Mouse (Mus musculus) NIH3T3 (cell line): ENCODE data around the gene Cadm3.

Experiments
- DNase-seq: peaks from one replicate; pipeline ENCODE4 v3.0.0-alpha.2; 2012; ENCODE audit warnings: low read depth

The Cadm3 gene

DNA sequence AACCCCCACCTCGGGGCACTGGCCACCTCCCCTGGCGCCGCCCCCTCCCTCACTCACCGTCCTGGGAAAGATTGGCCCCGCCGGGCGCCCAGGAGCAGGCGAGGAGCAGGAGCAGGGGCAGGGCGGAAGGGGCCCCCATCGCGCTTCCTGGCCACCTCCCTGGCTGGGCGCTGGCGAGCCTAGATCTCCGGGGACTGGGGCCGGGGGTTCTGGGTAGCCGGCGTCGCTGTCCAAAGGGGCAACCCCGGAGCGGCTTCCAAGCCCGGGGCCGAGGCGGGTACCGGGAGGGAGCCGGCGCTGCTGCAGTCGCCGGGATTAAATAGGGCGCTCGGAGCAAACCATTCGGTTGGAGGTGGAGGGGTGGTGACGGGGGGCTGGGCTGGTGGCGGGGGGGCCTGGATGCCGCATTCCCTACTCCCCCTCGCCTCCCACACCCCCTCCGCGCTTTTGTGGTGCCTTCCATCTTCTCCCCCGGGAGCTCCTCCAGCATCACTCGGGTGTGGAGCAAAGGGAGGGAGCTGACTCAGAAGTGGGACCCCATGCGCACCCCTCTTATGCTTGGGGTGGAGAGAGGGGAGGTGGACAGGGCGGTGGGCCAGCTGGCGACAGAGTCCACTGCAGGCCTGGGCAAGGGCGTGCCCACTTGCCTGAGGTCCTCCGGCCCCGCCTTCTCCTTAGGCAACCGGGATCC, at the start of gene Cadm3:
TSS of gene Cadm3 (minus strand) at position 340 of the 691 bp plus-strand sequence.
- DNase-seq: no peak

- no peak for DNase-seq
Observed at GRCm38 (mm10) chr1:173414631-173415030, 47.1 kb upstream of the Cadm3 start.

DNA sequence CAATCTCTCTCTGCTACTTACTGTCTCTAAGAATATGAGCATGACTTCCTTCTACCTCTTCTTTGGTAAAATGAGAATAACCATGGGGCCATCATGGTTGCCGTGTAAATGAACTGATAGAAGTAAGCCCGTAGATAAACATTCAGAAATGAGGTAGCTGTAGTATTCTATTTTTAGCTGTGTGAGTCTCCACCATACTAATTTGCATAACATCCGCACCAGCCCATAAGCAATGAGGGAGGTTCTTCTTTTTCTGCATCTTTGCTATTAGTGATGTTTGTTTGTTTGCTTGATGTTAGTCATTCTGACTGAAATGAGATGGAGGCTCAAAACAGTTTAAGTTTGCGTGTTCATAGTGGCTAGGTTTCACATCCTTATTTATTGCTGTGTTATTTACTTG, 44.4 kb upstream of the Cadm3 start:
- no peak for DNase-seq

DNA sequence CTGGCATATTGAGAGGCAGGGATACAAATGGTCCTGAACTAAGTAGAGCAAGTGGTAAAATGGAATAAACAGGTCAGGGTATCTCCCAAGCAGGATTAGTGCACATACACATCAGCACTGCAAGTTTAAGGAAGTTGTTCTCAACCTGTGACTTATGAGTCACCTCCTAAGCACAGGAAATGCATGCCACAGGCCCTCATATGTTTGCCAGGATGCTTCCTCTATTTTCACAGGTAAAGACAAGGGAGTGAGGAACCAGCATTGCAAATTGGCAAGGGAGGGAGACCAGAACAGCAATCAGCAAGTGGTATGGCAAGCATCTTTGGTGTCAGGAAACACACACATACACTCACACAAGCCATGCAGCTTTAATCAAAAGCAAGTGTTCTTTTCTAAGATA, 41.6 kb upstream of the Cadm3 start:
- DNase-seq: no peak

DNA sequence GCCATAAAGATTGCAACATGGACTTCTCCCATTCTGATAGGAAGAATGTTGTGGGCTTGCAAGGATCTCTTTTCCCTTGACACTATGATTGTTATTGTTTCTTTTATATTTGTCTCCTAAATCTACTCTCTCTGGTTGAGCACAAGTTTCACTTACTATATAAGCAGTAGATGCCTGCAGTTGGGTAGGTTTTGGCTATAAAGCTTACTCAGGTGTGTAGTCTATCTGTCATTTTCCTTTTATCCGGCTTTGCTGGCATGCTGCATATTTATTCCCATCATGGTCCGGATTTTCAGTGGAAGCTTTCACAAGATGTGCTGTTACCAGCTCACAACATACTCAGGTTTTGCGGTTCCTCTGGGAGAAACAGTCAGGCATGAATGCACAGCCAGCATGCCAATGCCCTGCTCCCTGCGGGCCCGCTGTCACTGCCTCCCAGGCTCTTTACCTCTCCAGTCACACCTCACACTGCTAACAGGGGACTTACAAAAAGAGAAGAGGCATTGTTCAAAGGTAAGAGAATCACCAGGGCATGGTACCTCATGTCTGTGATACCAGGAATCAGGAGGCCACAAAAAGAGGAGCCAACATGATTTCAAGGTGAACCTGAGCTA, 37.3 kb upstream of the Cadm3 start:
- DNase-seq: no peak

DNA sequence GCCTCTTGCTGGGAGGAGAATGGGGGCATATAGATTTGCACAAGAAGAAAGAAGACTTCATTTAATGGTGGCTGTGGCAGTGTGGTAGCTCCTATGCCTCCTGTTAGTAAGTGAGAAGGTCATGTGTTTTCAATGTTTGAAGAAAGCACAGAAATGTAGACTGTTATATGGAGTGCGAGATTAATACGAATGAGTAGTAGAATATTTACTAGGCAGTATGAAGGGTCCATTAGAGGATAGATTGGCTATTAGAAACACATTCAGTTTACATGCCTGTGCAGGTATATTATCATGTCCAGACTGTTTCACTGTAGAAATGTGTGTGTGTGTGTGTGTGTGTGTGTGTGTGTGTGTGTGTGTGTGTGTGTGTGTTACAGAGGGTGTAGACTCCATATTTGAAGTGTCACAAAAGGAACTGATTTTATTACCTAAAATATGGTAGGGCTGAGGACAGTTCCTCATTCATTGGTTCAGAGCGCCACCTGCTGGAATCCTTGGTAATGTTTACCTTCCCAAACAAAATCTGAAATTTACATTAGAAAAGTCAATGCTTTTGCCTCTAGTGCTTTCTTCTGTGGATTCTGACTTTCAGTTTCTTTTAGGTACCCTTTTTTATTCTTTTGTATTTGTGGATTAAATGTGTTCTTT, 31.0 kb upstream of the Cadm3 start:
- DNase-seq: peak; percentile 82

DNA sequence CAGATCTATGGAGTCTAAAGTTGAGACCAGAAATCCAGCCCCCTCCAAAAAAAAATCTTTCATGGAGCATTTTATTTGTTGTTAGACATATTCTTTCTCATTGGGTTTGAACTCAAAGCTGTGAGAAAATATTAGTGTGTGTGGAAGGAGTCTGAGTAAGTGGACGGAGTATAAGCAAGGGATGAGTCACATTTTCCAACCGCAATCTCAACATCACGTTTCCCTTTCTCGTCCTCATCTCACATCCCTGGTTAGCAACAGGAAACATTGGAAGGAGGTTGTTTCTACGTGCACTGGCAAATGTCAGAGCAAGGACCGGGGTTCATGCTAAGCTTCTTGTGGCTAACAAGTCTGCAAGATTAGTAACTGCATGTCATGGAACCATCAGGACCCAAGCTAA, 24.3 kb upstream of the Cadm3 start:
- DNase-seq: peak; percentile 17

GRCm38 (mm10) chr1:173389901-173390401, 22.5 kb upstream of the Cadm3 start:
- no peak for DNase-seq

- DNase-seq: no peak
Observed at GRCm38 (mm10) chr1:173389431-173389830, 21.9 kb upstream of the Cadm3 start.

GRCm38 (mm10) chr1:173381436-173381835, 13.9 kb upstream of the Cadm3 start:
- no peak for DNase-seq

GRCm38 (mm10) chr1:173377380-173378112, 10.1 kb upstream of the Cadm3 start:
- DNase-seq: peak; percentile 15

- DNase-seq: no peak
Observed at GRCm38 (mm10) chr1:173374020-173374419, 6.5 kb upstream of the Cadm3 start.

DNA sequence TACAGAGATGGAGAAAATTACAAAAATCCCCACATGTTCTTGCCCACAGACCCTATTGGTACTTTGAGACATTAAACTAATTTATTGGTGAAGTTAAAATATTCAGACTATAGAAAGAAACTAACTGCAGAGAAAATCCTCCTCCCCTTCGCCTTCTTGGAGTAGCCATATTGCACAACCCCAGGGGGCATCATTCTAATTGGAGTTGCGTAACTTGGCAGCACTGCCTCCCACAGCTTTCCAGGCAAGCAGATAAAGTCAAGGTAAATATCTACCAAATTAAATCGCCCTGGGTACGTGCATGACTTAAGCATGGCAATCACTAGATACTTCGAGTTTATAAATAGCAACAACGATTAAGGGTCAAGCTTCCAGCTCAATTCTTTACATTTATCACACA, 4.1 kb upstream of the Cadm3 start:
- no peak for DNase-seq

GRCm38 (mm10) chr1:173370456-173370855, 3.0 kb upstream of the Cadm3 start:
- DNase-seq: no peak

GRCm38 (mm10) chr1:173369611-173370010, 2.1 kb upstream of the Cadm3 start:
- no peak for DNase-seq

- no peak for DNase-seq
Observed at GRCm38 (mm10) chr1:173366701-173367355, 667 bp downstream of the Cadm3 start.

DNA sequence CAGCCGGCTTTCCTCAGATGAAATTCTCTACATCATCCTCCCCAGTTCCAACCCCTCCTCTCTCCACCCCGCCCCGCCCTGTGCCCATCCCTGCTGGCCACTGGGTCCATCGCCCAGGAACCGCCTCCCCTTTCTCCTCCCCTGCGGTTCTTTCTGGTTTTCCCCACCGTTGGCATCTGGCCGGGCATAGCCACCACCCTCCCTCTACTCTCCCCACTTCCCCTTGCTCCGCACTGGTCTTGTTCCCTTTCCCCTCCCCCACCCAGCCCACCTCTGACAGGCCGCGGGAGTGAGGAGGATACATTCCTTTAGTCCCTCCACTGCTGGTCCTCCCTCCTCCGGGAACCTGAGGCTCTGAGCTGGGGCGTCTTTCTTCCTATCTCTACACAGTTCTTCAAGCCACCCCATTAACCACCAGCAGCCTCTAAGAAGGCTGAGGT, 1.5 kb downstream of the Cadm3 start:
- DNase-seq: no peak

- DNase-seq: no peak
Observed at GRCm38 (mm10) chr1:173364125-173364800, 3.2 kb downstream of the Cadm3 start.

DNA sequence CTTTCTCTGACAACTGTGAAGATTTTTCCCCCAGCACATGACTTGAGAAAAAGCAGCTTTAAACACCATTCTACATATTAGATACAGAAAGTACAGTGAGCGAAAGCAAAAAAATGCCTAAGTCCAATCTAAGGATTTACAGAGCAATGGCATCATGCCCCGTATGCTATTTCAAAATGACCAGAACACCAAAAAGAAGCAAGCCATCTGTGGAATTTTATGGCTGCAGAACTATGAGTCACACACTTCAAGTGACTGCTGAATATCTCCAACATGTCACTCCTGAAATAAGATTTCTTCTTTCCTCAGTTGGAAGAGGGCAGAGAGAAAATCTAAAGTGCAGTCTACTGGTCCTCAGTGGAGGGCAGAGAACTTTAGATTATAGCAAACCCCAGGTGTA, 4.1 kb downstream of the Cadm3 start:
- DNase-seq: no peak

DNA sequence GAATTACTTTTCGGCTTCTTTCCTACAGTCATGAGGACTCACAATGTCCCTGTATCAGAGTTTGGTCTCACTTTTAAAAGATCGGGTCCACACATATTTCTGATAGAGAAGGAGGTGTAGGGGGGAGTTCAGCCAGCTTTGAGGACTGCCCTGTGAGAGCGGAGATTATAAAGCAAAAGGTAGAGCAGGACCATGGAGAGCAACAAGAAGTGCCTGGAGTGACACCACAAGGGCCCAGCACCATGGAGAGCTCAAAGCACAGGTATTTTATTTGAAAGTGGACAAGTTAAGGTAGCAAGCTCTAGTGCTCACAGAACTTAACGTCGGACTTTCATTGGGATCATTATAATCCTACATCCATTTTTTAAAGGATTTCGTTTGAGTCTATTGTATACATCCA, 5.8 kb downstream of the Cadm3 start:
- peak; percentile 33 for DNase-seq

GRCm38 (mm10) chr1:173359590-173360290, 7.8 kb downstream of the Cadm3 start:
- no peak for DNase-seq
